Mouse (Mus musculus): ENCODE data around the gene Sec11a. TPM values are rescaled to one million over a fixed set of nuclear protein-coding genes. Genes with fewer than 3 reads are reported as not detected.

The Sec11a gene
- 92.1 and 107 TPM in 2 replicates for polyA plus RNA-seq (2012; rRNA removed)

DNA sequence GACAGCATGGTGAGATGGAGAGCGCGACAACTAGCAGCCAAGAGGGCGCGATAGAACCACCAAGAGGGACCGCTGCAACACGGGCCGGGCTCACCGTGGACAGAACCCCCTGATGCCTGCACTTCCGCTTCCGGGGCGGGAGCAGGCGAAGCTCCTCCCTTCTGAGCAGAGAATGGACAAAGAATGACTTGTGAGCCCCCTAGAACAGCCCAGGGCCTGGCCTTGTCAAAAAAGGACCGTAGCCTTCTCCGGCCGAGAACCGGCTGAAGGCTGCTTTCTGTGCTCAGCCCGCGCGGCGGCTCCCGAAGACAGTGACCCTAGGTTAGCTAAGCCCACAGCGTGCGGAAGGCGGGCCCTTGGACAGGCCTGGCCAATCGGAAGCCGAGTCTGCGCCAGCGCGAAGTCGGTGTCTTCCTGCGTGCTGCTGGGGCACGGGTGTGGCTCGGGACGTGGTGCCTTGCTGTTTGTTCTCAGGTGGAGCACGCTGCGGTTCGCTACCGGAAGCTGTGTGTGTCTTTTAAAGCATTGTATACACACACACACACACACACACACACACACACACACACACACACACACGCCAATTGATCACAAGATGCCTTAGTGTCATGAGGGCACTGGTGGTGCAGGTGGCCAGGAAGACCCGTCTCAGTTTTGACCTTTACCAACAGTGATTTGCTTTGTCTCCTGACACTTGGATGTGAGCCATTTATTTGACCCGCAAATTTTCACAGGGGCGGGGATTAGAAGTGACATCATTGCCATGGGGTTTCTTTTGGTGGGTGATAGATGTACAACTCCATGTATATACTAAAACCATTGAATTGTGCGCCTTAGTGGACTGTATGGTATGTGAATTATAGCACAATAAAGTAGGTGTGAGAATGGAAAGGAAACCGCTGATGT lies at the start of gene Sec11a:
Gene Sec11a, minus strand, starts transcription at position 336 of the 906 bp plus-strand sequence.
- Histone ChIP-seq H3K4me1 (replicated peaks; ENCODE audit: control insufficient read depth, insufficient read depth, low read length) (peaks cover 7% of the 10 kb centered on the region), H3K27ac (ENCODE audit: control insufficient read depth, insufficient read depth, low read length) (peak within 1 kb of the TSS; percentile 51), H3K27me3 (ENCODE audit: control insufficient read depth, insufficient read depth, low read length) (no peaks in the 10 kb centered on the region), H3K4me3 (ENCODE audit: control insufficient read depth, insufficient read depth, low read length) (peak within 1 kb of the TSS; percentile 88), H3K36me3 (ENCODE audit: control insufficient read depth, insufficient read depth, low read length) (no peaks in the 10 kb centered on the region)
- TF ChIP-seq CTCF (IDR thresholded peaks at IDR 0.05; ENCODE audit: borderline replicate concordance, control insufficient read depth, extremely low read depth, insufficient read depth, low read length, poor library complexity) = 0 out of 2 replicates have a peak, but pooled peaks have one; percentile 16
- TF ChIP-seq POLR2A (IDR thresholded peaks at IDR 0.05; ENCODE audit: control insufficient read depth, extremely low read depth, insufficient read depth, low read length, poor library complexity) = peak; percentile 69
- WGBS = 2% methylated on average over 44 of the region's 44 CpGs
- DNase-seq = peak; percentile 95

DNA sequence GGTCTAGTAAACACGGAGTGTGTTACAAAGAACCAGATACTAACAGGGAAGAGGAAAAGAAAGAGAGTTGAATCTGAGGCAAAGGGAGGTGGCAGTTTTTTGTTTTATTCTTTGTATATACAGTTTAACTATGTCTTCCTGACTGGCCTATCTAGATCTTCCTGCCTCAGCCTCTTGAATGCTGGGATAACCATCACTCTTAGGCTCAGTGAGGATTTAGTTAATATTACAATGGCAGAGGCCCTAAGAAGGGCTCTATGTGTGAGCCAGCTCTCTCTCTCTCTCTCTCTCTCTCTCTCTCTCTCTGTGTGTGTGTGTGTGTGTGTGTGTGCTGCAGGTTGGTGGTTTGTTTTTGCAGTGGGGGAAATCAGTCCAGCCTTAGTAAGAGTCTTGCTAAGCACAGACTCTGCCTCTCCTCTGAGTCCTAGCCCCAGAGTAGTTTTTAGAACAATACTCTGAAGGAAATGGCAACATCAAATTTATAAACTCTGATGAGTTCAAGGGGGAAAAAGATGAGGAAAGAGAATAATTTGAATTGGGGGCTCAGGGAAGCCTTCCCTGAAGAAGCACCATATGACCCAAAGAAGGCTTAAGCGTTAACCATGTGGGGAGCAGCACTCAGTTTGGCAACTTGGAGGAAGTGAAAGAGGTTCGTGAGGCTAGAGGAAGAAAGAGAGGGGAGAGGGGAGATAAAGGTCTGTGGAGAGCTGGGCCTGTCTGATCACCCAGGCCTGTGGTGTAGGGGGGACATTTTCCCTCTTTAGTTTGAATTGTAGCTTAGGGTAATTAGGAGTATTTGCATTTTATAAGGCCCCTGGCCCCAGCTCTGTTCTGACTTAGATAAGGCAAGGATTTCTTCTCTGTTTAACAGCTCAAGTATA lies 47.9 kb upstream of the Sec11a start:
- Histone ChIP-seq H3K4me1 (replicated peaks; ENCODE audit: control insufficient read depth, insufficient read depth, low read length) (peaks cover 15% of the 10 kb centered on the region), H3K36me3 (ENCODE audit: control insufficient read depth, insufficient read depth, low read length) (no peaks in the 10 kb centered on the region), H3K27me3 (ENCODE audit: control insufficient read depth, insufficient read depth, low read length) (no peaks in the 10 kb centered on the region), H3K27ac (ENCODE audit: control insufficient read depth, insufficient read depth, low read length) (peak overlapping the region; percentile 80), H3K4me3 (ENCODE audit: control insufficient read depth, insufficient read depth, low read length) (no peak overlapping the region)
- no peak for TF ChIP-seq CTCF (IDR thresholded peaks at IDR 0.05; ENCODE audit: borderline replicate concordance, control insufficient read depth, extremely low read depth, insufficient read depth, low read length, poor library complexity)
- TF ChIP-seq POLR2A (IDR thresholded peaks at IDR 0.05; ENCODE audit: control insufficient read depth, extremely low read depth, insufficient read depth, low read length, poor library complexity) = no peak
- peak; percentile 26 for DNase-seq
- 8% methylated on average over 3 of the region's 3 CpGs for WGBS

DNA sequence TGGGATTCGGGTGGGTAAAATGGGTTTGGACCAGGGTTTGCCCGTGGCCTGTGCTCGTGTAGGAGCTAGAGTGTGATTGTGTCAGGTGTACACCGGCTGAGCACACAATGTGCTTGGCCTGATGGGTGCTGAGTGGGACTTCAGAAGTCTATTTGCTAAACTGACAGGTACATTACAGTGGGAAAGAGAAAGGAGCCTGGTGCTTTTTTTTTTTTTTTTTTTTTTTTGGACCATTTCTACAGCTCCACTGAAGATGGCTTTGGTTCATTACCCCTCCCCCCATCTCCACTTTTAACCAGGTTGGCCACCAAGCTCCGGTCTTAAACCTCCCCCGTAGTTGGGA lies 47.1 kb upstream of the Sec11a start:
- no peak for DNase-seq
- WGBS = 4% methylated on average over 6 of the region's 6 CpGs
- peaks cover 14% of the 10 kb centered on the region for H3K4me1 ChIP-seq (replicated peaks; ENCODE audit: control insufficient read depth, insufficient read depth, low read length)

DNA sequence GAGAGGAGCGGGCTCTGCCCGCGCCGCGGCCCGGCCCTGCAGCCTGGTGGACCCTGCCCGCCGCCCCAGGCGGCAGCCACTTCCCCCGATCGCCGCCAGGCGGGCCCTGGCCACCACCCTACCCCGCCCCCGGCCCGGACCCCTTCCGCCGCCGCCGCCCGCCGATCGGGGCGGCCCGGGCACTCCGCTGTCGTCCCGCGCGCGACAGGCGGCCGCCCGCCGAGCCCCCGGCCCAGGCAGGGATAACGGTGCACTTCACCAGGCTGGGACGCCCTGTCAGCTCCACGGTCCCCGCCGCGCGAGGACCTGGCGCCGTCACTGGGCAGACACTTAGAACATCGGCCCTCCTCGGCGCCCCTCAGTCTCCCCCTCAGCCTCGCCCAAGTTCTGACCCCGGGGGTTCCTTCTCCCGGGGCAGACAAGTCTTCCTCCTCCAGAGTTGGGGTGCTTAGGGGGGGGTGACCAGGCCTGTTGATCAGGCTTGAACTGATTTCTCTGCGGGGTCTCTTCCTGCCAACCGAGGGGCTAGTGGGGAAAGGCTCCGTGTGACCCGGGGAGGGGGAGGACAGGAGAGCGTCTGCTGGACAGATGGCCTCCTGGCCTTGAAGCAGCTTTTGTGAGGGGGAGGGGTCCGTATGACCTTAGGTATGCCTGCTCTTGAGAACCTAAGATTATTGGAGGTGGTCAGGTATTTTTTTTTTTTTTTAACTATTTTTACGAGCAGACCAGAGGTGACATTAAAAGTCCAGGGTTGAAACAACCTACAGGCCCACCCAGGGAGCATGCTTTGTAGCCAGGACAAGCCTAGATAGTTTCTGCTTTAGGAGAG lies 46.5 kb upstream of the Sec11a start:
- WGBS = 1% methylated on average over 58 of the region's 58 CpGs
- H3K27ac ChIP-seq (ENCODE audit: control insufficient read depth, insufficient read depth, low read length) = peak overlapping the region; percentile 14; the same call in 1 of the 2 replicates
- no peaks in the 10 kb centered on the region for H3K36me3 ChIP-seq (ENCODE audit: control insufficient read depth, insufficient read depth, low read length)
- DNase-seq = no peak
- peaks cover 14% of the 10 kb centered on the region for H3K4me1 ChIP-seq (replicated peaks; ENCODE audit: control insufficient read depth, insufficient read depth, low read length)
- peak overlapping the region; percentile 94 for H3K4me3 ChIP-seq (ENCODE audit: control insufficient read depth, insufficient read depth, low read length)
- TF ChIP-seq CTCF (IDR thresholded peaks at IDR 0.05; ENCODE audit: borderline replicate concordance, control insufficient read depth, extremely low read depth, insufficient read depth, low read length, poor library complexity) (peak; percentile 57; the same call in 1 of the 2 replicates), POLR2A (IDR thresholded peaks at IDR 0.05; ENCODE audit: control insufficient read depth, extremely low read depth, insufficient read depth, low read length, poor library complexity) (no peak)
- H3K27me3 ChIP-seq (ENCODE audit: control insufficient read depth, insufficient read depth, low read length) = no peaks in the 10 kb centered on the region

More for the DNA sequence above, 47.1 kb upstream of the Sec11a start:
- 0 out of 2 replicates have a peak overlapping the region, but pooled peaks have one; percentile 14 for H3K27ac ChIP-seq (ENCODE audit: control insufficient read depth, insufficient read depth, low read length)
- H3K27me3 ChIP-seq (ENCODE audit: control insufficient read depth, insufficient read depth, low read length) = no peaks in the 10 kb centered on the region
- no peak for TF ChIP-seq CTCF (IDR thresholded peaks at IDR 0.05; ENCODE audit: borderline replicate concordance, control insufficient read depth, extremely low read depth, insufficient read depth, low read length, poor library complexity)
- TF ChIP-seq POLR2A (IDR thresholded peaks at IDR 0.05; ENCODE audit: control insufficient read depth, extremely low read depth, insufficient read depth, low read length, poor library complexity) = no peak
- no peaks in the 10 kb centered on the region for H3K36me3 ChIP-seq (ENCODE audit: control insufficient read depth, insufficient read depth, low read length)
- peak overlapping the region; percentile 94 for H3K4me3 ChIP-seq (ENCODE audit: control insufficient read depth, insufficient read depth, low read length)

DNA sequence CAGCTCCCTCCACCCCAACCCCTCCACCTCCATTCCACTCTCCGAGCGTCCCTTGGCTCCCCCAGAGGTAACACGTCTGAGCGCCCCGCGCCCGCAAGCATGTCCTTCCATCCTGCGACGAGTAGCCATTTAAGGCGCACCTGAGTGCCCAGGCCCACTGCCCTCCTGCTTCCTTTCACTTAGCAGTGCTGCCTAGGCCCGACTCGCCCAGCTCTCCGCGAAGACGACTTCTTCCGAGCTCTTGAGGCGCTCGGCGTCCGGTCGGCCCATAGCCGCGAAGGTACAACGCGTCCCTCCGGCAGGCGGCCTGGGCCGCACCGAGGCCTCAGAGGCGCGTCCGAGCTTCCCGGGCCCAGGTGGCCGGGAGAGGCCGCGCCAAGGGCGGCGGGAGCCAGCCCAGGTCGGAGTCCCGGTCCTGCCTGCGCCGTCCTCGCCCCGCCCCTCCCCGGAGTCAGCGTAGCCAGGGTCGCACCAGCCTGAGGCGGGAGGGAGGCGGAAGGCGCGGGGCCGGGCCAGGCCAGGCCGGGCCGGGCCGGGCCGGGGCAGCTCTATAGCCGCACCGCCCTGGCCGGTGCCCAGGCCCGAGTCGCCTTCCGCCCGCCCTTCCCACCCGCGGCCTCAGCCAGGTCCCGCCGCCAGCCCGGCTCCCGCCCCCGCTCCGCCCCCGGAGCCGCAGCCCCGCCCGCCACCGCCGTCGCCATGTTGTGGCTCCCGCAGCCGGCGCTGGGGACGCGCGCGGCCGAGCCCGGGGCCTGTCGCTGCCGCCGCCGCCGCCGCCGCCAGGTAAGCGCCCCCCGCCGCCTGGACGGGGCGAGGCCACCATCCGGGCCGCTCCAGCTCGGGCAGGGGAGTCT lies 45.6 kb upstream of the Sec11a start, which contains the start of gene Zfp592:
Gene Zfp592, plus strand, starts transcription at position 702 of the 854 bp plus-strand sequence.
- H3K27ac ChIP-seq (ENCODE audit: control insufficient read depth, insufficient read depth, low read length) = peak within 1 kb of the TSS; percentile 14; the same call in 1 of the 2 replicates
- H3K36me3 ChIP-seq (ENCODE audit: control insufficient read depth, insufficient read depth, low read length) = no peaks in the 10 kb centered on the region
- peaks cover 12% of the 10 kb centered on the region for H3K4me1 ChIP-seq (replicated peaks; ENCODE audit: control insufficient read depth, insufficient read depth, low read length)
- peak within 1 kb of the TSS; percentile 94 for H3K4me3 ChIP-seq (ENCODE audit: control insufficient read depth, insufficient read depth, low read length)
- TF ChIP-seq CTCF (IDR thresholded peaks at IDR 0.05; ENCODE audit: borderline replicate concordance, control insufficient read depth, extremely low read depth, insufficient read depth, low read length, poor library complexity) (peak; percentile 28; the same call in 1 of the 2 replicates), POLR2A (IDR thresholded peaks at IDR 0.05; ENCODE audit: control insufficient read depth, extremely low read depth, insufficient read depth, low read length, poor library complexity) (no peak; the same call in 1 of the 2 replicates)
- WGBS = under 1% methylated on average over 100 of the region's 102 CpGs
- H3K27me3 ChIP-seq (ENCODE audit: control insufficient read depth, insufficient read depth, low read length) = no peaks in the 10 kb centered on the region
- peak; percentile 80 for DNase-seq

Measured in thymus, adult 2 months (tissue).